Comparison of ENCODE assay signal across 10 mouse cellular contexts in genomic region chr11:109030486-109030885, GRCm38 (mm10).
DNase-seq lines count a peak whose midpoint lies in the region; ATAC-seq and TF ChIP-seq lines count a peak whose summit lies in the region.
"Had no signal": no experiment of that assay in that cellular context is flagged by ENCODE, and none has a peak within 500 bp of the region (broad histone marks: within the 10 kb centered on the region; RNA-seq: fewer than 3 reads in every experiment).

No protein-coding gene starts in this region.

- H3K27me3 ChIP-seq in forebrain, embryonic 11.5 days (ENCODE audit: control insufficient read depth, insufficient read depth, low read length) = no peaks in the 10 kb centered on the region
- 0 out of 2 replicates have a peak, but pooled peaks cover 2% of the 10 kb centered on the region for H3K27me3 ChIP-seq in forebrain, embryonic 12.5 days
- no peaks in the 10 kb centered on the region for H3K27me3 ChIP-seq in thymus, adult 2 months (ENCODE audit: control insufficient read depth, insufficient read depth, low read length)

- no peak overlapping the region for H3K9ac ChIP-seq in forebrain, embryonic 11.5 days (ENCODE audit: low read length)
- H3K9ac ChIP-seq in forebrain, embryonic 12.5 days = no peak overlapping the region
- H3K9ac ChIP-seq: heart, embryonic 15.5 days had no signal

- no peak overlapping the region for H3K4me3 ChIP-seq in forebrain, embryonic 11.5 days (ENCODE audit: low read depth, low read length)
- no peak overlapping the region for H3K4me3 ChIP-seq in forebrain, embryonic 12.5 days (replicated peaks)
- no peak overlapping the region for H3K4me3 ChIP-seq in thymus, adult 2 months (ENCODE audit: control insufficient read depth, insufficient read depth, low read length)
- H3K4me3 ChIP-seq: heart, embryonic 15.5 days had no signal

- no peaks in the 10 kb centered on the region for H3K36me3 ChIP-seq in forebrain, embryonic 11.5 days (ENCODE audit: control insufficient read depth, insufficient read depth, low read length)
- H3K36me3 ChIP-seq in forebrain, embryonic 12.5 days (replicated peaks) = no peaks in the 10 kb centered on the region
- no peaks in the 10 kb centered on the region for H3K36me3 ChIP-seq in thymus, adult 2 months (ENCODE audit: control insufficient read depth, insufficient read depth, low read length)
- H3K36me3 ChIP-seq: G1E; heart, embryonic 15.5 days had no signal

- ATAC-seq in forebrain, embryonic 11.5 days (replicated peaks; ENCODE audit: low FRiP score) = 0 out of 2 replicates have a peak, but pooled peaks have one; percentile 64
- no peak for ATAC-seq in forebrain, embryonic 12.5 days (ENCODE audit: low FRiP score)

- no peak overlapping the region for H3K27ac ChIP-seq in forebrain, embryonic 11.5 days (ENCODE audit: low read depth, low read length)
- H3K27ac ChIP-seq in forebrain, embryonic 12.5 days = no peak overlapping the region
- no peak overlapping the region for H3K27ac ChIP-seq in thymus, adult 2 months (ENCODE audit: control insufficient read depth, insufficient read depth, low read length)
- H3K27ac ChIP-seq: heart, embryonic 15.5 days had no signal

- DNase-seq in forebrain, embryonic 11.5 days (ENCODE audit: low spot score) = peak; percentile 84
- peak; percentile 43 for DNase-seq in thymus, adult 2 months
- no peak for DNase-seq in thymus, adult 18-20 months
- DNase-seq in embryo, embryonic 10.5 days (ENCODE audit: low spot score) = peak; percentile 84
- DNase-seq in kidney, postnatal 10 days = peak; percentile 72
- peak; percentile 71 for DNase-seq in lung, postnatal 14 days
- DNase-seq in thymus, postnatal 36 days = peak; percentile 35 to 36

- no peak overlapping the region for H3K4me2 ChIP-seq in forebrain, embryonic 11.5 days (ENCODE audit: low read depth, low read length, severe bottlenecking)
- no peak overlapping the region for H3K4me2 ChIP-seq in forebrain, embryonic 12.5 days
- H3K4me2 ChIP-seq: heart, embryonic 15.5 days had no signal

- TF ChIP-seq CTCF in thymus, adult 2 months (IDR thresholded peaks at IDR 0.05; ENCODE audit: borderline replicate concordance, control insufficient read depth, extremely low read depth, insufficient read depth, low read length, poor library complexity) = no peak

- TF ChIP-seq POLR2A in thymus, adult 2 months (IDR thresholded peaks at IDR 0.05; ENCODE audit: control insufficient read depth, extremely low read depth, insufficient read depth, low read length, poor library complexity) = no peak

- 23% methylated on average over 3 of the region's 3 CpGs for WGBS in forebrain, embryonic 11.5 days
- 28% methylated on average over 3 of the region's 3 CpGs for WGBS in forebrain, embryonic 12.5 days
- WGBS in thymus, adult 2 months = 17% methylated on average over 3 of the region's 3 CpGs

- no peaks in the 10 kb centered on the region for H3K4me1 ChIP-seq in forebrain, embryonic 11.5 days (replicated peaks; ENCODE audit: control insufficient read depth, insufficient read depth, low read length)
- peaks cover 23% of the 10 kb centered on the region for H3K4me1 ChIP-seq in forebrain, embryonic 12.5 days
- no peaks in the 10 kb centered on the region for H3K4me1 ChIP-seq in thymus, adult 2 months (replicated peaks; ENCODE audit: control insufficient read depth, insufficient read depth, low read length)

- H3K9me3 ChIP-seq in forebrain, embryonic 11.5 days (ENCODE audit: control insufficient read depth, low read length) = no peaks in the 10 kb centered on the region
- H3K9me3 ChIP-seq in forebrain, embryonic 12.5 days = no peaks in the 10 kb centered on the region
- H3K9me3 ChIP-seq: heart, embryonic 15.5 days had no signal

Comparison
In these comparisons a context has a peak if more than half of its experiments do, and no peak if none do; other contexts are left out.
1. DNase-seq: peak in forebrain, embryonic 11.5 days (single experiment), thymus, adult 2 months (single experiment), embryo, embryonic 10.5 days (single experiment), kidney, postnatal 10 days (single experiment), lung, postnatal 14 days (single experiment) and thymus, postnatal 36 days (2 of 2); none in thymus, adult 18-20 months (0 of 2).